In genomic region chr7:139899505-139899904, GRCm38 (mm10) we compare ENCODE assay signal across 27 mouse cellular contexts. TPM values are rescaled to one million over a fixed set of nuclear protein-coding genes. Genes with fewer than 3 reads are reported as not detected.
DNase-seq lines count a peak whose midpoint lies in the region; ATAC-seq lines count a peak whose summit lies in the region.
"Had no signal": no experiment of that assay in that cellular context is flagged by ENCODE, and none has a peak within 500 bp of the region (broad histone marks: within the 10 kb centered on the region; RNA-seq: fewer than 3 reads in every experiment).

No protein-coding gene starts in this region.

- no peaks in the 10 kb centered on the region for H3K36me3 ChIP-seq in hindbrain, embryonic 11.5 days (ENCODE audit: control insufficient read depth, insufficient read depth, low read length)
- H3K36me3 ChIP-seq: embryonic facial prominence, embryonic 15.5 days; heart, embryonic 10.5 days; hindbrain, embryonic 10.5 days; lung, embryonic 15.5 days; midbrain, embryonic 13.5 days; neural tube, embryonic 13.5 days had no signal

- peak; percentile 57 to 68 for DNase-seq in left cerebral cortex, adult 18-20 months (ENCODE audit: low spot score in 2 of 2)
- no peak for DNase-seq in left cerebral cortex, adult 11 months (ENCODE audit: low spot score)
- peak; percentile 67 for DNase-seq in right cerebral cortex, postnatal 25 days
- no peak for DNase-seq in right cerebral cortex, postnatal 10 days (ENCODE audit: low spot score in 2 of 2)
- DNase-seq in cerebellum, adult 8-10 months, result peak; percentile 83
- peak; percentile 56 for DNase-seq in left cerebral cortex, postnatal 4 days
- no peak for DNase-seq in hindbrain, embryonic 11.5 days (ENCODE audit: low spot score)
- DNase-seq: embryo, embryonic 11 days; kidney, adult 11 months; kidney, postnatal 14 days had no signal

- H3K4me3 ChIP-seq in hindbrain, embryonic 11.5 days (ENCODE audit: low read depth, low read length), result no peak overlapping the region
- H3K4me3 ChIP-seq: embryonic facial prominence, embryonic 15.5 days; heart, embryonic 10.5 days; hindbrain, embryonic 10.5 days; lung, embryonic 15.5 days; midbrain, embryonic 13.5 days; neural tube, embryonic 13.5 days had no signal

- no peak overlapping the region for H3K27ac ChIP-seq in hindbrain, embryonic 11.5 days (ENCODE audit: low read depth, low read length)
- H3K27ac ChIP-seq: embryonic facial prominence, embryonic 15.5 days; heart, embryonic 10.5 days; hindbrain, embryonic 10.5 days; liver, embryonic 14.5 days; lung, embryonic 15.5 days; macrophage; midbrain, embryonic 13.5 days; neural tube, embryonic 13.5 days; stomach, postnatal 0 days had no signal

- H3K4me1 ChIP-seq in hindbrain, embryonic 11.5 days (replicated peaks; ENCODE audit: control insufficient read depth, insufficient read depth, low read length), result no peaks in the 10 kb centered on the region; the same call in 1 of the 2 replicates

- WGBS in hindbrain, embryonic 11.5 days, result 86% methylated on average over 7 of the region's 7 CpGs

- H3K9me3 ChIP-seq in hindbrain, embryonic 11.5 days (ENCODE audit: control insufficient read depth, low read length), result no peaks in the 10 kb centered on the region
- H3K9me3 ChIP-seq: embryonic facial prominence, embryonic 15.5 days; heart, embryonic 10.5 days; hindbrain, embryonic 10.5 days; lung, embryonic 15.5 days; midbrain, embryonic 13.5 days; neural tube, embryonic 13.5 days had no signal

- H3K9ac ChIP-seq in hindbrain, embryonic 11.5 days (ENCODE audit: low read depth, low read length), result no peak overlapping the region
- H3K9ac ChIP-seq: embryonic facial prominence, embryonic 15.5 days; liver, embryonic 14.5 days; lung, embryonic 15.5 days; midbrain, embryonic 13.5 days; neural tube, embryonic 13.5 days had no signal

- H3K27me3 ChIP-seq in hindbrain, embryonic 11.5 days (ENCODE audit: control insufficient read depth, insufficient read depth, low read length), result peaks cover 13% of the 10 kb centered on the region

- intact Hi-C loops in left cerebral cortex, postnatal 4 days (cut with DNase I), result no loop called here

- ATAC-seq in hindbrain, embryonic 11.5 days (ENCODE audit: low FRiP score), result no peak
- ATAC-seq: forebrain, embryonic 16.5 days; midbrain, embryonic 13.5 days had no signal

- H3K4me2 ChIP-seq in hindbrain, embryonic 11.5 days (replicated peaks; ENCODE audit: low read depth, low read length), result no peak overlapping the region
- H3K4me2 ChIP-seq: embryonic facial prominence, embryonic 15.5 days; lung, embryonic 15.5 days; midbrain, embryonic 13.5 days; neural tube, embryonic 13.5 days had no signal

RNA-seq across cellular contexts. Expression of gene Kndc1, which starts 5.0 kb away (rescaled TPM):
- 10 to 100 TPM; 67.7 to 74.7 TPM for total RNA-seq in left cerebral cortex, adult 18-20 months (2021)
- total RNA-seq in left cerebral cortex, postnatal 4 days (2021), result 10 to 100 TPM; 36.2 to 45.3 TPM
- polyA plus RNA-seq in hindbrain, embryonic 11.5 days (2014; fragmentation: Nextera tagmentation; extraction: Ambion mirVana), result 1.2 and 1.4 TPM in 2 replicates
- total RNA-seq: gastrocnemius, adult 18-20 months had no signal
- polyA plus RNA-seq: C2C12; heart, postnatal 0 days; macrophage had no signal

RNA-seq across cellular contexts. Expression of gene Utf1, which starts 44.1 kb away (rescaled TPM):
- total RNA-seq in left cerebral cortex, adult 18-20 months (2021), result not detected
- not detected for total RNA-seq in left cerebral cortex, postnatal 4 days (2021)
- not detected in 2 replicates for polyA plus RNA-seq in hindbrain, embryonic 11.5 days (2014; fragmentation: Nextera tagmentation; extraction: Ambion mirVana)
- total RNA-seq: adrenal gland, adult 18-20 months; adrenal gland, postnatal 4 days; gastrocnemius, adult 18-20 months; layer of hippocampus, postnatal 10 days had no signal
- polyA plus RNA-seq: C2C12; forebrain, embryonic 16.5 days; gonadal fat pad, adult 2 months; heart, postnatal 0 days; hindbrain, embryonic 10.5 days; liver, embryonic 14.5 days; macrophage; midbrain, embryonic 13.5 days; neural tube, embryonic 13.5 days; stomach, postnatal 0 days had no signal

Comparison
In these comparisons a context has a peak if more than half of its experiments do, and no peak if none do; other contexts are left out.
1. DNase-seq: peak in left cerebral cortex, adult 18-20 months (2 of 2), right cerebral cortex, postnatal 25 days (single experiment), cerebellum, adult 8-10 months (single experiment) and left cerebral cortex, postnatal 4 days (single experiment); none in left cerebral cortex, adult 11 months (single experiment), right cerebral cortex, postnatal 10 days (0 of 2) and hindbrain, embryonic 11.5 days (single experiment).